Mouse (Mus musculus) forebrain, embryonic 11.5 days (tissue): ENCODE results near the gene Cdkl5. TPM values are rescaled to one million over a fixed set of nuclear protein-coding genes. Genes with fewer than 3 reads are reported as not detected.

Experiments used
- ATAC-seq: fragments of 200-750 bp; cut with Nextera tagmentation; replicated peaks from 2 replicates; pipeline ENCODE4 v1.8.0; 2017; ENCODE audit warnings: moderate TSS enrichment; ENCODE audit not compliant: low FRiP score
- DNase-seq: peaks from one replicate; pipeline ENCODE4 v3.0.0-alpha.2; 2017; ENCODE audit warnings: low spot score
- H3K27ac ChIP-seq: fragments of 300-500 bp; sonication (generic); 2 replicates; pipeline ENCODE4 v1.5.1; 2014; ENCODE audit warnings: low read depth, low read length
- H3K27me3 ChIP-seq: fragments of 300-500 bp; sonication (generic); 2 replicates; pipeline ENCODE4 v1.6.1; 2014; ENCODE audit warnings: mild to moderate bottlenecking, low read length, mixed read lengths; ENCODE audit not compliant: control insufficient read depth, insufficient read depth
- H3K36me3 ChIP-seq: fragments of 300-500 bp; sonication (generic); 2 replicates; pipeline ENCODE4 v1.6.1; 2014; ENCODE audit warnings: mild to moderate bottlenecking, low read length, moderate library complexity, mixed read lengths; ENCODE audit not compliant: control insufficient read depth, insufficient read depth
- H3K4me1 ChIP-seq: fragments of 300-500 bp; sonication (generic); replicated peaks from 2 replicates; pipeline ENCODE4 v1.6.1; 2014; ENCODE audit warnings: low read length, mixed read lengths; ENCODE audit not compliant: control insufficient read depth, insufficient read depth
- H3K4me2 ChIP-seq: fragments of 300-500 bp; sonication (generic); 2 replicates; pipeline ENCODE4 v1.6.1; 2014; ENCODE audit warnings: low read depth, mild to moderate bottlenecking, low read length, moderate library complexity, mixed read lengths; ENCODE audit not compliant: severe bottlenecking
- H3K4me3 ChIP-seq: fragments of 300-500 bp; sonication (generic); 2 replicates; pipeline ENCODE4 v1.5.1; 2014; ENCODE audit warnings: low read depth, low read length
- H3K9ac ChIP-seq: fragments of 300-500 bp; sonication (generic); 2 replicates; pipeline ENCODE4 v1.6.1; 2014; ENCODE audit warnings: low read length
- H3K9me3 ChIP-seq: fragments of 300-500 bp; sonication (generic); 2 replicates; pipeline ENCODE4 v1.6.1; 2016; ENCODE audit warnings: low read length, mixed read lengths; ENCODE audit not compliant: control insufficient read depth
- WGBS: fragments of 180-500 bp; shearing (Covaris S2); extraction: QIAGEN DNeasy Blood & Tissue Kit; methylation state at CpG from one replicate; pipeline ENCODE4 v1.1.7; 2014; 5-methylcytosine and 5-hydroxymethylcytosine counted together
- polyA plus RNA-seq: library from polyadenylated mRNA; unstranded; fragments of >200 nt; fragmentation: Nextera tagmentation; extraction: Ambion mirVana; gene quantifications from 2 replicates; pipeline ENCODE4 v1.2.1, GENCODE M21; 2014

The Cdkl5 gene
- polyA plus RNA-seq, 1 experiment from 2014 or later = 4.7 TPM

GRCm38 (mm10) chrX:160995131-160995667 is 695 bp upstream of the Cdkl5 start:
- no peaks in the 10 kb centered on the region; the same call in 1 of the 2 replicates for H3K4me1 ChIP-seq
- no peak for DNase-seq
- WGBS = 24% methylated on average over 30 of the region's 31 CpGs

DNA sequence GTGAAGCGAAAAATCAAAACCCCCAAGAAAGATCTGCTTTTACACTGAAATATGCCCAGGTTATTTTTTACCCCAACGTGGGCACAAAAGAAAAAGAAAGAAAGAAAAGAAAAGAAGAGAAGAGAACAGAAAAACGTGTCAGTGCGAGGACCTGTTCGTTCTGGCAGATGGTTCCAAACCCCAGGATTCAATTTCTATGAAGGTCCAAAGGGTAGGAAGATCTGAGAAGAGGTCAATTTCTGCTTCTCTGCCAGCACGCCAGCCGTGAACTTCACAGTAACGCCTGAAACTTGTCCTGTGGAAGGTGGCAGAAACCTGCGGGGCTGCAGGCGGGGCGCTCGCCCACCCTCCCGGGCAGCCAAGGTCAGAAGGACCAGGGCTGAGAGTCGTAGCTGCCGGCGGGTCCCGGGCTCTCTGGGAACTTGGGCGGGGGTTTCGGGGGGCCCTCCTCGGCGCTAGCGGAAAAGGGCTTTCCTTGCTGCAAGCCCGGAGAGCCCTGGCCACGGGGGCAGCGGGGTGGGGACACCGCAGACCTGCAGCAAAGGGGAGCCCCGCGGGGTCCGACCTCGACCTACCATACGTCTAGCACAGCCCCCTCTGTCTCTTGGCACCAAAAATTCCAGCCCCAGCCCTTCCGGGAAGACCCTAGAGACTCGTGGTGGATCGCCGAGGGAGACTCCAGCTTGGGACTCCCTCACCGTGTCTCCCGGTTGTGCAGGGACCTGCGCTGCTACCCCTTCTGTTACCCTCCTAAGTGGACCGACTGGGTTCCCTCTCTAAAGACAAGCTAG is 560 bp downstream of the Cdkl5 start:
- H3K4me3 ChIP-seq = peak overlapping the region; percentile 54
- no peaks in the 10 kb centered on the region for H3K9me3 ChIP-seq
- DNase-seq (peak; percentile 71), ATAC-seq (no peak; the same call in 1 of the 2 replicates)
- 18% methylated on average over 39 of the region's 39 CpGs for WGBS
- H3K36me3 ChIP-seq = no peaks in the 10 kb centered on the region
- peak overlapping the region; percentile 46 for H3K4me2 ChIP-seq
- H3K9ac ChIP-seq = peak overlapping the region; percentile 60
- peak overlapping the region; percentile 70 for H3K27ac ChIP-seq
- no peaks in the 10 kb centered on the region for H3K27me3 ChIP-seq
- no peaks in the 10 kb centered on the region; the same call in 1 of the 2 replicates for H3K4me1 ChIP-seq

More at GRCm38 (mm10) chrX:160995131-160995667, 695 bp upstream of the Cdkl5 start:
- H3K36me3 ChIP-seq = no peaks in the 10 kb centered on the region
- peak overlapping the region; percentile 38 for H3K4me3 ChIP-seq
- peak overlapping the region; percentile 48 for H3K27ac ChIP-seq
- H3K9ac ChIP-seq = peak overlapping the region; percentile 35
- H3K27me3 ChIP-seq = no peaks in the 10 kb centered on the region
- peak; percentile 33; the same call in 1 of the 2 replicates for ATAC-seq
- H3K9me3 ChIP-seq = no peaks in the 10 kb centered on the region
- H3K4me2 ChIP-seq = peak overlapping the region; percentile 38; the same call in 1 of the 2 replicates

- Histone ChIP-seq H3K4me1 (no peaks in the 10 kb centered on the region; the same call in 1 of the 2 replicates), H3K27ac (no peak overlapping the region), H3K36me3 (no peaks in the 10 kb centered on the region), H3K4me2 (peak overlapping the region; percentile 31; the same call in 1 of the 2 replicates), H3K9ac (no peak overlapping the region), H3K27me3 (no peaks in the 10 kb centered on the region), H3K4me3 (peak overlapping the region; percentile 54; the same call in 1 of the 2 replicates), H3K9me3 (no peaks in the 10 kb centered on the region)
- no peak for ATAC-seq
- 39% methylated on average over 2 of the region's 2 CpGs for WGBS
- no peak for DNase-seq
These were observed 1.8 kb downstream of the Cdkl5 start for GRCm38 (mm10) chrX:160992703-160993102.

- H3K4me1 ChIP-seq = no peaks in the 10 kb centered on the region
- ATAC-seq = no peak
- H3K27me3 ChIP-seq = no peaks in the 10 kb centered on the region
- H3K4me3 ChIP-seq = no peak overlapping the region
- no peaks in the 10 kb centered on the region for H3K36me3 ChIP-seq
- 85% methylated on average over 4 of the region's 4 CpGs for WGBS
- H3K9me3 ChIP-seq = no peaks in the 10 kb centered on the region
- no peak overlapping the region for H3K9ac ChIP-seq
- H3K4me2 ChIP-seq = no peak overlapping the region
- H3K27ac ChIP-seq = no peak overlapping the region
- DNase-seq = no peak
These were observed 4.2 kb downstream of the Cdkl5 start for GRCm38 (mm10) chrX:160990276-160990675.

GRCm38 (mm10) chrX:160977919-160978318 is 16.6 kb downstream of the Cdkl5 start:
- Histone ChIP-seq H3K27ac (no peak overlapping the region), H3K4me3 (no peak overlapping the region), H3K27me3 (peaks cover 10% of the 10 kb centered on the region), H3K4me1 (no peaks in the 10 kb centered on the region), H3K9ac (no peak overlapping the region), H3K4me2 (no peak overlapping the region), H3K9me3 (no peaks in the 10 kb centered on the region), H3K36me3 (no peaks in the 10 kb centered on the region)
- no peak for DNase-seq
- no peak for ATAC-seq
- WGBS = 83% methylated on average over 1 of the region's 1 CpGs

- WGBS = 93% methylated on average over 6 of the region's 6 CpGs
- no peak overlapping the region for H3K4me2 ChIP-seq
- H3K27me3 ChIP-seq = 0 out of 2 replicates have a peak, but pooled peaks cover 4% of the 10 kb centered on the region
- no peak overlapping the region for H3K27ac ChIP-seq
- DNase-seq (no peak), ATAC-seq (no peak)
- no peak overlapping the region for H3K4me3 ChIP-seq
- H3K9ac ChIP-seq = no peak overlapping the region
- no peaks in the 10 kb centered on the region for H3K36me3 ChIP-seq
- no peaks in the 10 kb centered on the region for H3K4me1 ChIP-seq
- H3K9me3 ChIP-seq = no peaks in the 10 kb centered on the region
These were observed 22.4 kb downstream of the Cdkl5 start for GRCm38 (mm10) chrX:160971991-160972545.

- 75% methylated on average over 5 of the region's 5 CpGs for WGBS
- H3K27ac ChIP-seq = no peak overlapping the region
- H3K4me2 ChIP-seq = no peak overlapping the region
- no peak for DNase-seq
- H3K4me3 ChIP-seq = no peak overlapping the region
- no peak overlapping the region for H3K9ac ChIP-seq
- H3K9me3 ChIP-seq = no peaks in the 10 kb centered on the region
- H3K4me1 ChIP-seq = no peaks in the 10 kb centered on the region
- H3K27me3 ChIP-seq = peaks cover 2% of the 10 kb centered on the region; the same call in 1 of the 2 replicates
- ATAC-seq = no peak
- H3K36me3 ChIP-seq = no peaks in the 10 kb centered on the region
These were observed 35.8 kb downstream of the Cdkl5 start for GRCm38 (mm10) chrX:160958593-160959131.

- WGBS = 87% methylated on average over 2 of the region's 2 CpGs
- Histone ChIP-seq H3K9me3 (no peaks in the 10 kb centered on the region), H3K4me2 (no peak overlapping the region), H3K9ac (no peak overlapping the region), H3K27me3 (peaks cover 11% of the 10 kb centered on the region), H3K4me3 (no peak overlapping the region), H3K4me1 (no peaks in the 10 kb centered on the region), H3K27ac (no peak overlapping the region), H3K36me3 (no peaks in the 10 kb centered on the region)
- DNase-seq = no peak
- ATAC-seq = no peak
These were observed 44.9 kb downstream of the Cdkl5 start for GRCm38 (mm10) chrX:160949583-160949982.
